Mouse (Mus musculus) liver, adult 2 months (tissue): Measurements from ENCODE around the gene Rps6kb2.

Experiments
- CTCF ChIP-seq: fragments of 200-500 bp; IDR thresholded peaks from 2 replicates; pipeline ENCODE4 v1.5.1; 2011; ENCODE audit warnings: low read depth, low read length, control low read depth
- POLR2A ChIP-seq: fragments of 200-500 bp; IDR thresholded peaks from 2 replicates; pipeline ENCODE4 v1.6.1; 2011; ENCODE audit warnings: low read length, control low read depth; ENCODE audit not compliant: insufficient read depth; ENCODE audit errors: extremely low read depth

GRCm38 (mm10) chr19:4153232-4153654, 9.9 kb downstream of the Rps6kb2 start, which contains the start of gene Ptprcap:
- TF ChIP-seq CTCF (no peak), POLR2A (no peak)
